Mouse (Mus musculus) midbrain, postnatal 0 days (tissue): Measurements from ENCODE around the gene Ell3. TPM values are rescaled to one million over a fixed set of nuclear protein-coding genes. Genes with fewer than 3 reads are reported as not detected.
A peak's percentile ranks its signal among the peaks of the same experiment; 100 is the strongest.

ENCODE experiments used
- ATAC-seq: fragments of 200-750 bp; cut with Nextera tagmentation; 2 replicates; pipeline ENCODE4 v1.8.0; 2017; ENCODE audit warnings: moderate number of reproducible peaks, mild to moderate bottlenecking, moderate TSS enrichment, moderate library complexity; ENCODE audit not compliant: low FRiP score
- DNase-seq: peaks from one replicate; pipeline ENCODE4 v3.0.0-alpha.2; 2015; ENCODE audit warnings: low spot score
- H3K27ac ChIP-seq: fragments of 300-500 bp; sonication (generic); 2 replicates; pipeline ENCODE4 v1.5.1; 2014; ENCODE audit warnings: low read depth, mild to moderate bottlenecking, low read length, mixed read lengths
- H3K27me3 ChIP-seq: fragments of 300-500 bp; sonication (generic); 2 replicates; pipeline ENCODE4 v1.6.1; 2014; ENCODE audit warnings: low read length, control low read depth, mixed read lengths; ENCODE audit not compliant: insufficient read depth
- H3K36me3 ChIP-seq: fragments of 300-500 bp; sonication (generic); 2 replicates; pipeline ENCODE4 v1.6.1; 2014; ENCODE audit warnings: low read length, control low read depth, mixed read lengths; ENCODE audit not compliant: insufficient read depth
- H3K4me1 ChIP-seq: fragments of 300-500 bp; sonication (generic); 2 replicates; pipeline ENCODE4 v1.6.1; 2014; ENCODE audit warnings: mild to moderate bottlenecking, control low read depth, antibody characterized with exemption, low read length, mixed read lengths; ENCODE audit not compliant: insufficient read depth
- H3K4me2 ChIP-seq: fragments of 300-500 bp; sonication (generic); 2 replicates; pipeline ENCODE4 v1.6.1; 2014; ENCODE audit warnings: low read depth, mild to moderate bottlenecking, low read length, mixed read lengths; ENCODE audit not compliant: poor library complexity, severe bottlenecking
- H3K4me3 ChIP-seq: fragments of 300-500 bp; sonication (generic); 2 replicates; pipeline ENCODE4 v1.5.1; 2014; ENCODE audit warnings: low read depth, mild to moderate bottlenecking, low read length, moderate library complexity
- H3K9ac ChIP-seq: fragments of 300-500 bp; sonication (generic); replicated peaks from 2 replicates; pipeline ENCODE4 v1.6.1; 2014; ENCODE audit warnings: mild to moderate bottlenecking, low read length, moderate library complexity, mixed read lengths; ENCODE audit not compliant: poor library complexity, severe bottlenecking
- H3K9me3 ChIP-seq: fragments of 300-500 bp; sonication (generic); 2 replicates; pipeline ENCODE4 v1.6.1; 2016; ENCODE audit warnings: low read length, control low read depth
- CTCF ChIP-seq: IDR thresholded peaks from 2 replicates; pipeline ENCODE4 v1.5.1; 2016; ENCODE audit warnings: antibody characterized with exemption, mild to moderate bottlenecking
- WGBS: fragments of 180-500 bp; shearing (Covaris S2); extraction: QIAGEN DNeasy Blood & Tissue Kit; methylation state at CpG from one replicate; pipeline ENCODE4 v1.1.7; 2014; 5-methylcytosine and 5-hydroxymethylcytosine counted together
- polyA plus RNA-seq: library from polyadenylated mRNA; unstranded; fragments of >200 nt; fragmentation: Nextera tagmentation; extraction: Ambion mirVana; gene quantifications from 2 replicates; pipeline ENCODE4 v1.2.1, GENCODE M21; 2015
- total RNA-seq: library from RNA; depleted of rRNA; stranded (reverse); fragments of >200 nt; gene quantifications from 2 replicates; pipeline ENCODE4 v1.2.3, GENCODE M21; 2014

The Ell3 gene
- total and polyA plus RNA-seq, 2 experiments from 2014 or later: 0.33 to 2.6 TPM

DNA sequence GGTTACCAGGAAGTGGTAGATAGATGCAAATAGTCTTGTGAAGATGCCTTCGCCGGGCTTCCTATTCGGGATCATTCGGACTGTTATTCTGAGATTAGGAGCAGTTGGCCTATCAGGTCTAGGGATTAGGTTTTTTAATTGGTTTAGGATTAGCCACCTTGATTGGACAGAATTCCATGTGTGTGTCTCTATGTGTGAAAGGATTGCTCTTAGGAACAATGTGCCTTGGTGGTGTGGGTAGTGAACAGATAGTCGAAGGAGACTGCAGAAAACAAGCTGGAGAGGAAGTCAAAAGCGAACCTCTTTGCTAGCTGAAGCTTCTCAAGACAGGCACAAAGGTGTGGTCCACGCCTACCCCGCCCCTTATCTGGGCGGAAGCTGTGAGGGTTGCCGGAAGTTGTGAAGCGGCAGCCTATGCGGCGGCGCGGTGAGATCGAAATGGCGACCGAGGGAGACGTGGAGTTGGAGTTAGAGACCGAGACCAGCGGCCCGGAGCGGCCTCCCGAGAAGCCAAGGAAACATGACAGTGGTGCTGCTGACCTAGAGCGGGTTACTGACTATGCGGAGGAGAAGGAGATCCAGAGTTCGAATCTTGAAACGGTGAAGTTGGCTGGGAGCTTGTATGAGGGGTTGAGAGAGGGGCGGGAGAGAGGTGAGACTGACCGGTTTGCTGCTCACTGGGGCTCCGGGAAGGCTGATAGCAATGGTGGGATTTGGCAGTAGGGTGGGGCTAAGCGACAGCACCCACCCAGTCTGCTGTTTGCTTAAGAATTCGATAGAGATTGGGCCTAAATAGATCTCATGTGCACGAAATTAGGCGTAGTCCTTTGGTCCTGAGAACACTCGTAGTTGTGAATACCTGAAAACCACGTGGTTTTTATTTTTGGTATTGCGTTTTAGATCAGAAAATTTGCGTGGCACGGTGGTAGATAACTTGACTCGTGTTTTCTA is 12.9 kb upstream of the Ell3 start, which contains the start of gene Serinc4:
Gene Serinc4, minus strand, starts transcription at position 90 of the 951 bp plus-strand sequence.
- H3K4me1 ChIP-seq: no peaks in the 10 kb centered on the region
- no peak for TF ChIP-seq CTCF
- H3K4me3 ChIP-seq: peak within 1 kb of the TSS; percentile 76
- 3% methylated on average over 41 of the region's 41 CpGs for WGBS
- H3K9me3 ChIP-seq: no peaks in the 10 kb centered on the region
- ATAC-seq (peak; percentile 90), DNase-seq (peak; percentile 87)
- peak within 1 kb of the TSS; percentile 73 for H3K27ac ChIP-seq
- H3K9ac ChIP-seq: peak within 1 kb of the TSS; percentile 66
- no peaks in the 10 kb centered on the region for H3K27me3 ChIP-seq
- H3K4me2 ChIP-seq: peak within 1 kb of the TSS; percentile 72
- peaks cover 12% of the 10 kb centered on the region; the same call in 1 of the 2 replicates for H3K36me3 ChIP-seq

DNA sequence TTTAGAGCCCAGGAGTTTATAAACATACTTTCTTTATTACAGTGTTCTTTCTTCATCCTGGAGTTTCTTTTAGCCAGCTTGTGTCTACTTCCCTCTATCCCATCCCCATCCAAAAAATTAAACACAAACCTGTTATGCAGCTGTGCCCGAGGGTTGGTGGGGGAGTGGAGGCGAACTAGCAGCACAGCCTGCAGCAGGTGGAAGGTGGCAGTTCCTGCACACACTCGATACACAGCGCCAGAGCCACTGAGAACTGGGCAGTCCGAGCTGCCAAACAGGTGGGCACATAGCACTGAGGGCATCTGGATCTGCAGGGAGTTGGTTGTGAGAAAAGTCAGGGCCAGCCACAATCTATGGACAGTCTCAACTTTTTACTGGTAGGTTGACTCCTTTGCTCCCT is 11.5 kb upstream of the Ell3 start:
- no peaks in the 10 kb centered on the region for H3K27me3 ChIP-seq
- H3K9me3 ChIP-seq: no peaks in the 10 kb centered on the region
- H3K4me1 ChIP-seq: no peaks in the 10 kb centered on the region
- H3K4me3 ChIP-seq: no peak overlapping the region
- WGBS: 75% methylated on average over 5 of the region's 5 CpGs
- H3K9ac ChIP-seq: no peak overlapping the region
- no peak overlapping the region for H3K4me2 ChIP-seq
- peaks cover 12% of the 10 kb centered on the region; the same call in 1 of the 2 replicates for H3K36me3 ChIP-seq
- ATAC-seq (no peak), DNase-seq (no peak)
- no peak for TF ChIP-seq CTCF
- no peak overlapping the region for H3K27ac ChIP-seq

DNA sequence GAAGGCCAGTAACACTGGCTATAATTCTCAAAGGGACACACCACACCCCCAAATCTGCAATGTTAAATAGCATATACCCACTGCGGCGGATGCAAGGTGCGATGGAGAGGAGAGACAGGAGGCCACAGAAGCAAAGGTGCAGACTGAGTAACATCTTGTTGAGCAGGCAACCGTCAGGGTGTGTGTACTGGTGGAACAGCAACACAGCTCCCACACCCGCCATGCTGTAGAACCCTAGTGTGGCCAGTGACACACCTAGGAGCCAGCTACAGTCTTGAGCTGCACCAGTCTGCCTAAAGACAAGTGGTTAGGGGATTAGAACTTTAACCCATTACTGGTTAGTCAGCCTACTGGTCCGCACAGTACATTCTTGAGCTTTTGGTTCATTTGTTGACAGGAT is 9.8 kb upstream of the Ell3 start:
- H3K36me3 ChIP-seq: peaks cover 12% of the 10 kb centered on the region; the same call in 1 of the 2 replicates
- no peak for ATAC-seq
- 0 out of 2 replicates have a peak, but pooled peaks cover 4% of the 10 kb centered on the region for H3K4me1 ChIP-seq
- no peak overlapping the region for H3K27ac ChIP-seq
- no peak for DNase-seq
- no peak for TF ChIP-seq CTCF
- no peak overlapping the region for H3K9ac ChIP-seq
- H3K27me3 ChIP-seq: no peaks in the 10 kb centered on the region
- H3K4me3 ChIP-seq: no peak overlapping the region
- H3K9me3 ChIP-seq: no peaks in the 10 kb centered on the region
- 77% methylated on average over 6 of the region's 6 CpGs for WGBS
- H3K4me2 ChIP-seq: no peak overlapping the region

DNA sequence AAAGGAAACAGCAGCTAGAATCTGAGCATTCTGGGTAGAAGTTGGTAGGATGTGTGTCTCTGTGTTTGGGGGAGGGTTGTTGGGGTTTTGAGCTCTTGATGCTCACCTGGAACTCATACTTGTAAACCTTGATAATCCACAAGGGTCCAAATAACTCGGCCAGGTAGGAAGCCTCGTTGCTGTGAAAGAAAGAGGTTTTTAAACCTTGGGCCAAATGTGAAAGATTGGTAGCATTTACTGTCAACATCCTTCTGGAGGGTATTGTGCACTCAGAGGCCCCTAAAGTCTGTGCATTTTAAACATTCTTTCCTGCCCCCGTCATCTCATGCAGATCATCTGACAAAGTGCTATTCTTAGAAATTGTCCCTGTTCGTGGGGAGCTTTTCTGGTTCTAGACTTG is 8.9 kb upstream of the Ell3 start, which contains the start of gene Hypk:
Gene Hypk, plus strand, starts transcription at position 301 of the 400 bp plus-strand sequence.
- DNase-seq: no peak
- Histone ChIP-seq H3K9me3 (no peaks in the 10 kb centered on the region), H3K36me3 (peaks cover 12% of the 10 kb centered on the region; the same call in 1 of the 2 replicates), H3K27me3 (no peaks in the 10 kb centered on the region), H3K4me2 (no peak within 1 kb of the TSS), H3K4me3 (no peak within 1 kb of the TSS), H3K27ac (no peak within 1 kb of the TSS), H3K4me1 (0 out of 2 replicates have a peak, but pooled peaks cover 4% of the 10 kb centered on the region), H3K9ac (no peak within 1 kb of the TSS)
- 83% methylated on average over 4 of the region's 4 CpGs for WGBS
- ATAC-seq: no peak
- no peak for TF ChIP-seq CTCF

DNA sequence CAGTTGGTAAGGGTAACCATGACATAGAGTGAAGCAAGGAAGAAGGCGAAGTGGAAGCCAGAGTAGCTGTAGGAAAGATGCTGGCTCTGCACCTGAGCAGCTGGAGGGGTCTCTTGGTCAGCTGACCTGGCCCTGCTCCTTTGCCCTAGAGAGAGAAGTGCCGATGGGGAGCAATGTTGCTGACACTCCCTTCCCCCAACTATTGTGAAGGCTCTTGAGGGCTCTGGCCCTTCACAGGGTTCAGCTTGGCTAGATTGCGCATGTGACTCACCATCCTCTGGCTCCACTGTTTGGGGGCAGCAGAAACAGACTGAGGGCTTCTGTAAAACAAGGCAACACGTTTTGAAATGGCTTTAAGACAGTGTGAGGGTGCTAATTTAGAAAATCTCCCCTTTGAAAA is 8.3 kb upstream of the Ell3 start:
- Histone ChIP-seq H3K4me3 (no peak overlapping the region), H3K27me3 (no peaks in the 10 kb centered on the region), H3K4me1 (0 out of 2 replicates have a peak, but pooled peaks cover 4% of the 10 kb centered on the region), H3K9me3 (no peaks in the 10 kb centered on the region), H3K27ac (no peak overlapping the region), H3K4me2 (no peak overlapping the region), H3K36me3 (peaks cover 12% of the 10 kb centered on the region; the same call in 1 of the 2 replicates), H3K9ac (no peak overlapping the region)
- no peak for TF ChIP-seq CTCF
- ATAC-seq: no peak
- no peak for DNase-seq
- 87% methylated on average over 4 of the region's 4 CpGs for WGBS

DNA sequence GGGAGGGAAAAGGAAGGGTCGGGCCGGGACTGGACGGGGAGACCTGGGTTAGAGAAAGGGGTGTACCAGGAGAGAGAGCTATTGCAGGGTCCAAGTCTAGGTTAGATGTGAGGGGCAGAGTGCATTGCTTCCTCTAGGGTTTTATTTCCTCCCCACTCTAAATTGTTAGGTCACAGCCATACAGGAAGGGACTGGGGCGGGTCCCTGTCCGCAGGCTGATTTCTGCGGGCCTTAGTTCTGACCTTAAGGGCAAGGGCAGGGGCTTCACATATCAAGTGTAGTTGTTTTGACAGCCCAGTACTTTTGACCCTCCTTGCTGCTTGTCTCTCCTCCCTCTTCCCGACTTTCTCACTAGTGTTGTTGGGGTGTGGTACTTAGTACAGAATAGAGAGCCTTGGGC is 6.0 kb upstream of the Ell3 start:
- Histone ChIP-seq H3K9ac (peak overlapping the region; percentile 92), H3K36me3 (peaks cover 12% of the 10 kb centered on the region; the same call in 1 of the 2 replicates), H3K27me3 (no peaks in the 10 kb centered on the region), H3K4me2 (peak overlapping the region; percentile 93), H3K4me1 (0 out of 2 replicates have a peak, but pooled peaks cover 4% of the 10 kb centered on the region), H3K9me3 (no peaks in the 10 kb centered on the region), H3K4me3 (peak overlapping the region; percentile 95), H3K27ac (peak overlapping the region; percentile 94)
- DNase-seq (no peak), ATAC-seq (no peak)
- TF ChIP-seq CTCF: no peak
- 3% methylated on average over 7 of the region's 7 CpGs for WGBS
